Mouse (Mus musculus) liver, adult 2 months (tissue): Measurements from ENCODE around the gene Brca1.

Experiments
- CTCF ChIP-seq: fragments of 200-500 bp; IDR thresholded peaks from 2 replicates; pipeline ENCODE4 v1.5.1; 2011; ENCODE audit warnings: low read depth, low read length, control low read depth
- POLR2A ChIP-seq: fragments of 200-500 bp; IDR thresholded peaks from 2 replicates; pipeline ENCODE4 v1.6.1; 2011; ENCODE audit warnings: low read length, control low read depth; ENCODE audit not compliant: insufficient read depth; ENCODE audit errors: extremely low read depth

GRCm38 (mm10) chr11:101458217-101458616 is 93.5 kb downstream of the Brca1 start:
- no peak for TF ChIP-seq POLR2A
- TF ChIP-seq CTCF: no peak
